Mouse (Mus musculus): ENCODE measurements around the gene Tac4. TPM values are rescaled to one million over a fixed set of nuclear protein-coding genes. Genes with fewer than 3 reads are reported as not detected.

The Tac4 gene
- not detected in 2 replicates for polyA plus RNA-seq (2015; fragmentation: Nextera tagmentation; extraction: Ambion mirVana)

DNA sequence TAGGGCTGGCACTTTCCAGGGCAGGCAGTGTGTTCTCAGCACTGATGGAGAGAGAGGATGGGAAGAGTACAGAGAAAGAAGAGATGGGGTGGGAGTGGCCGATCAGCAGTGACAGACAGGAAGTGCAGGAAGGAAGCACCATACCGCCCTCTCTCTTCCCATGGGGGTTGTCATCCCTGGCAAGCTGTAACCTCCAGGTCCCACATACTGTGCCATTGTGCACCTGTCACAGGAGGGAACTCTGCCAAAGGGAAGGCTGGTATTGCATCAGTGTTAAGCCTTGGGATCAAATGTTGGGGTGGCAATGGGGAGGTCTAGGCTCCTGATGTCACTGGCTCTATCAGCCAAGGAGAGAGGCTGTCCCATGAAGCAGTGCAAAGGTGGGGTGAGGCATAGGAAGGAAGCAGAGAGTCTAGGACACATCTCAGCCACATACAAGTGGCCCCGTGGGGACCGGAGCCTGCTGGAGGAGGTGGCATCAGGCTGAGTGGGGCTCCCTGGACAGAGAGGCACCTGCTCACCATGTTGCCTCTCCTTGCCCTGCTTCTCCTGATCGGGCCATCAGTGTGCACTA lies at the start of gene Tac4:
Gene Tac4 (plus strand): TSS at position 352 of the 574 bp plus-strand sequence.
- Histone ChIP-seq H3K27me3 (replicated peaks; ENCODE audit: control insufficient read depth, insufficient read depth, low read length) (peaks cover 5% of the 10 kb centered on the region; the same call in 1 of the 2 replicates), H3K36me3 (ENCODE audit: control insufficient read depth, insufficient read depth) (0 out of 2 replicates have a peak, but pooled peaks cover 4% of the 10 kb centered on the region), H3K4me1 (replicated peaks; ENCODE audit: control insufficient read depth, insufficient read depth, low read length) (no peaks in the 10 kb centered on the region), H3K4me3 (ENCODE audit: low read depth, low read length) (no peak within 1 kb of the TSS), H3K9me3 (ENCODE audit: control insufficient read depth) (no peaks in the 10 kb centered on the region), H3K4me2 (replicated peaks; ENCODE audit: low read depth) (no peak within 1 kb of the TSS), H3K27ac (ENCODE audit: low read depth, low read length) (no peak within 1 kb of the TSS), H3K9ac (ENCODE audit: low read depth, low read length) (no peak within 1 kb of the TSS)
- WGBS = 63% methylated on average over 5 of the region's 5 CpGs
- ATAC-seq = no peak
- no peak for TF ChIP-seq CTCF (IDR thresholded peaks at IDR 0.05; ENCODE audit: low read depth)

DNA sequence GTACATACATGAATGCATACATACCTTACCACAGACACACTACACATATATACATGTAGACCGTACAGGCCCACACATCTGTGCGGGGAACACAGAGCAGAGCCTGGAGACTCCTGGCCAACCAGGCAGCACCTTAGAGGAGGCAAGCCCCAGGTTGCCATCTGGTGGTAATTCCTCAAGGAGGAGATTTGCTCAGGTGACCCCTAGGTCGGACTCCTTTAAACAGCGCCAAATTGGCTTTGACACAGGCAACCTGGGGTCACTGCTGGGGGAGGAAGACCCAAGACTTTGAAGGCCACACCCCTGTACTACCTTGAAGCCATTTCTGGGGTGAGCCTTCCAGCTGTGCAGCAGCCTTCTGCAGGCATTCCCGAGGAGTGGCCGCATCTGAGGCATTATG lies 47.7 kb upstream of the Tac4 start:
- no peaks in the 10 kb centered on the region for H3K9me3 ChIP-seq (ENCODE audit: control insufficient read depth)
- TF ChIP-seq CTCF (IDR thresholded peaks at IDR 0.05; ENCODE audit: low read depth) = peak; percentile 65
- H3K27ac ChIP-seq (ENCODE audit: low read depth, low read length) = no peak overlapping the region
- H3K36me3 ChIP-seq (ENCODE audit: control insufficient read depth, insufficient read depth) = no peaks in the 10 kb centered on the region
- 33% methylated on average over 6 of the region's 6 CpGs for WGBS
- no peak for ATAC-seq
- 0 out of 2 replicates have a peak, but pooled peaks cover 5% of the 10 kb centered on the region for H3K27me3 ChIP-seq (replicated peaks; ENCODE audit: control insufficient read depth, insufficient read depth, low read length)
- no peak overlapping the region for H3K9ac ChIP-seq (ENCODE audit: low read depth, low read length)
- H3K4me3 ChIP-seq (ENCODE audit: low read depth, low read length) = no peak overlapping the region
- H3K4me1 ChIP-seq (replicated peaks; ENCODE audit: control insufficient read depth, insufficient read depth, low read length) = no peaks in the 10 kb centered on the region
- H3K4me2 ChIP-seq (replicated peaks; ENCODE audit: low read depth) = no peak overlapping the region

DNA sequence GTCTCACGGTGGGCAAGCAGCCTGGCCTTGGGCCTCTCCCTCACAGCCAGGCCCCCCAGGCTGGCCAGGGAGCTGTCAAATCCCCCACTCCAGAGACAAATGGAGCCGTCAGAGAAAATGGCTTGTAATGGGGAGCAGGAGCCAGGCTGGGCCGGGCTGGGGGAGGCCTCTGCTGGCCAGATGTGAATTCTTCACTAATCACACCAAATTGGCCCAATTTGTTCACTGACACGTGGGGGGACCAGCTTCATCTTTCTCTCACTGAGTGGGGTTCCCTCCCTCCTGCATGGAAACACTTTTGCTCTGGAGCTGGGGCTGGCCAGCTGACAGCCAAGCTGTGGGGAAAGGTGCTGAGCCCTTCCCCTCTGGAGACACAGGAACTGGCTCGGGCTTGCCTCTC lies 47.0 kb upstream of the Tac4 start:
- no peaks in the 10 kb centered on the region for H3K9me3 ChIP-seq (ENCODE audit: control insufficient read depth)
- no peak for ATAC-seq
- 0 out of 2 replicates have a peak, but pooled peaks have one; percentile 14 for TF ChIP-seq CTCF (IDR thresholded peaks at IDR 0.05; ENCODE audit: low read depth)
- no peaks in the 10 kb centered on the region for H3K4me1 ChIP-seq (replicated peaks; ENCODE audit: control insufficient read depth, insufficient read depth, low read length)
- no peak overlapping the region for H3K4me2 ChIP-seq (replicated peaks; ENCODE audit: low read depth)
- no peak overlapping the region for H3K27ac ChIP-seq (ENCODE audit: low read depth, low read length)
- 23% methylated on average over 5 of the region's 5 CpGs for WGBS
- H3K4me3 ChIP-seq (ENCODE audit: low read depth, low read length) = no peak overlapping the region
- no peak overlapping the region for H3K9ac ChIP-seq (ENCODE audit: low read depth, low read length)
- 0 out of 2 replicates have a peak, but pooled peaks cover 5% of the 10 kb centered on the region for H3K27me3 ChIP-seq (replicated peaks; ENCODE audit: control insufficient read depth, insufficient read depth, low read length)
- H3K36me3 ChIP-seq (ENCODE audit: control insufficient read depth, insufficient read depth) = no peaks in the 10 kb centered on the region

DNA sequence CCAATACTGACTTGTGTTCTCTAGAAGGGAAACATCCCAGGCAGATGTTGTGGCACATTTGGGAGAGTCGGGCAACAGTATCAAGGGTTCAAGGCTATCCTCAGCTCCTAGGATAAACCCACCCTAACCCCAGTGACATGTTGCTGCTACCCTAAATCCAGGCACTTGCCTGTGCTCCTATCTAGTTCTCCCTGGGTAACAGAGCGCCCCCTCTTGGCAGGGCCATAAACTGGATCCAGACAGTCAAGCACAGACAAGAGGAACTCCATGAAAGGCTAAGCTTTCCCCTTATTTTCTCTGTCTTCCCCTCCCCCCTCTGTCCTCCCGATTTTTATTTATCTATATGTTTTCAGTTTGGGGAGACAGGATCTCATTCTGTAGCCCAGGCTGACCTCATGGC lies 45.1 kb upstream of the Tac4 start:
- TF ChIP-seq CTCF (IDR thresholded peaks at IDR 0.05; ENCODE audit: low read depth) = peak; percentile 46
- no peaks in the 10 kb centered on the region for H3K9me3 ChIP-seq (ENCODE audit: control insufficient read depth)
- no peak overlapping the region for H3K27ac ChIP-seq (ENCODE audit: low read depth, low read length)
- H3K27me3 ChIP-seq (replicated peaks; ENCODE audit: control insufficient read depth, insufficient read depth, low read length) = 0 out of 2 replicates have a peak, but pooled peaks cover 5% of the 10 kb centered on the region
- H3K4me1 ChIP-seq (replicated peaks; ENCODE audit: control insufficient read depth, insufficient read depth, low read length) = no peaks in the 10 kb centered on the region
- WGBS = 58% methylated on average over 3 of the region's 3 CpGs
- H3K9ac ChIP-seq (ENCODE audit: low read depth, low read length) = no peak overlapping the region
- ATAC-seq = no peak
- no peaks in the 10 kb centered on the region for H3K36me3 ChIP-seq (ENCODE audit: control insufficient read depth, insufficient read depth)
- H3K4me2 ChIP-seq (replicated peaks; ENCODE audit: low read depth) = no peak overlapping the region
- no peak overlapping the region for H3K4me3 ChIP-seq (ENCODE audit: low read depth, low read length)

DNA sequence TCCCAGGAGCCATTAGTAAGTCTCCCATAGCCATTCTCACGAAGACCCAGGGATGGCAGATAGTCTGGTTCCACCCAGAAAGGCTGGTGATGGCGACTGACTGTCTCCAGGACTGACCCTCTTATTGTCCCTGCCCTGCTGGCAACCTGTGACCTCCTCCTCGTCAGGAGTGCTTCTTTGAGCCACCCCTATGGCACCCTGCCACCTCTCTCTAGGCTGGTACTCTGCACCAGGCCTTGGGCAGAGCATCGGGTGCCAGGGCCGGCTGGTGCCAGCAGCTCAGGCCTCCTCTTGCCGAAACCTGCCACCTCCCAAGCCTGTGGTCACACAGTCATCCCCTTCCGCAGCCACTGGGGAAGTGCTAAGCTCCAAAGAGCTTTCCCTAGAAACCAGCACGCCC lies 42.2 kb upstream of the Tac4 start:
- Histone ChIP-seq H3K27ac (ENCODE audit: low read depth, low read length) (no peak overlapping the region), H3K9ac (ENCODE audit: low read depth, low read length) (no peak overlapping the region), H3K4me3 (ENCODE audit: low read depth, low read length) (no peak overlapping the region), H3K4me1 (replicated peaks; ENCODE audit: control insufficient read depth, insufficient read depth, low read length) (no peaks in the 10 kb centered on the region), H3K9me3 (ENCODE audit: control insufficient read depth) (no peaks in the 10 kb centered on the region), H3K36me3 (ENCODE audit: control insufficient read depth, insufficient read depth) (no peaks in the 10 kb centered on the region), H3K27me3 (replicated peaks; ENCODE audit: control insufficient read depth, insufficient read depth, low read length) (peaks cover 21% of the 10 kb centered on the region), H3K4me2 (replicated peaks; ENCODE audit: low read depth) (no peak overlapping the region)
- WGBS = 60% methylated on average over 8 of the region's 8 CpGs
- ATAC-seq = no peak
- no peak for TF ChIP-seq CTCF (IDR thresholded peaks at IDR 0.05; ENCODE audit: low read depth)

DNA sequence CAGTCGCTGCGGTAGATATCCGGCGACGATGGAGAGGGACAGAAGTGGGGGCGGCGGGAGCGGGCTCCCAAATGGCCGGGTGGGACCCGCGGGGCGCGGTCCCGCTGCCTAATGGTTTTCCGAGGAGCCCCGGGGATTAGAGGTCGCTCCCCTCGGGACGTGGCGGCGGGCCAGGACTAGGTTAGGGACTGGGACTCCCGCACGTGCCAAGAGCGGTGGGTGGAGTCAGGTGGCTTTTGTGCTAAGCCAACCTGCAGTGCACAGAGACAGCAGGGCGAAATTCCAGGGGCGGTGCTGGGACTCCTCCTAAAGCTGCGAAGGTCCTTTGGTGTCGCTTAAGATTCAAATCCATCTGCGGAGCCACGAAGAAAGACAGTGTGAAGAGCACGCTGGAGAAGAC lies 37.9 kb upstream of the Tac4 start:
- H3K4me1 ChIP-seq (replicated peaks; ENCODE audit: control insufficient read depth, insufficient read depth, low read length) = no peaks in the 10 kb centered on the region
- H3K4me2 ChIP-seq (replicated peaks; ENCODE audit: low read depth) = peak overlapping the region; percentile 45
- peak overlapping the region; percentile 11; the same call in 1 of the 2 replicates for H3K4me3 ChIP-seq (ENCODE audit: low read depth, low read length)
- no peak for TF ChIP-seq CTCF (IDR thresholded peaks at IDR 0.05; ENCODE audit: low read depth)
- no peak overlapping the region for H3K9ac ChIP-seq (ENCODE audit: low read depth, low read length)
- peaks cover 25% of the 10 kb centered on the region for H3K27me3 ChIP-seq (replicated peaks; ENCODE audit: control insufficient read depth, insufficient read depth, low read length)
- WGBS = under 1% methylated on average over 30 of the region's 31 CpGs
- H3K27ac ChIP-seq (ENCODE audit: low read depth, low read length) = no peak overlapping the region
- no peak for ATAC-seq
- H3K36me3 ChIP-seq (ENCODE audit: control insufficient read depth, insufficient read depth) = no peaks in the 10 kb centered on the region
- H3K9me3 ChIP-seq (ENCODE audit: control insufficient read depth) = no peaks in the 10 kb centered on the region
